Mouse (Mus musculus) E14TG2a.4 (cell line): Measurements from ENCODE around the gene Tial1.

Experiments used
- CTCF ChIP-seq: conservative IDR thresholded peaks from 2 replicates; pipeline ENCODE4 v1.5.1; 2014; ENCODE audit warnings: low read length
- NANOG ChIP-seq: IDR thresholded peaks from 2 replicates; pipeline ENCODE4 v1.6.1; 2014; ENCODE audit warnings: borderline replicate concordance, low read length, mixed read lengths

- TF ChIP-seq CTCF = no peak
- TF ChIP-seq NANOG = no peak
These were observed 1.2 kb downstream of the Tial1 start for GRCm38 (mm10) chr7:128460131-128460864.
